Mouse (Mus musculus) hindbrain, embryonic 12.5 days (tissue): Measurements from ENCODE around the gene Ptpn5. TPM values are rescaled to one million over a fixed set of nuclear protein-coding genes. Genes with fewer than 3 reads are reported as not detected.

Source experiments
- ATAC-seq: fragments of 200-750 bp; cut with Nextera tagmentation; 2 replicates; pipeline ENCODE4 v1.8.0; 2017; ENCODE audit warnings: moderate TSS enrichment; ENCODE audit not compliant: low FRiP score
- H3K27ac ChIP-seq: fragments of 300-500 bp; sonication (generic); 2 replicates; pipeline ENCODE4 v1.5.1; 2016; ENCODE audit warnings: mild to moderate bottlenecking
- H3K27me3 ChIP-seq: fragments of 300-500 bp; sonication (generic); 2 replicates; pipeline ENCODE4 v1.6.1; 2016; ENCODE audit warnings: mild to moderate bottlenecking
- H3K36me3 ChIP-seq: fragments of 300-500 bp; sonication (generic); 2 replicates; pipeline ENCODE4 v1.6.1; 2016; ENCODE audit warnings: mild to moderate bottlenecking
- H3K4me1 ChIP-seq: fragments of 300-500 bp; sonication (generic); 2 replicates; pipeline ENCODE4 v1.6.1; 2016
- H3K4me2 ChIP-seq: fragments of 300-500 bp; sonication (generic); replicated peaks from 2 replicates; pipeline ENCODE4 v1.6.1; 2016; ENCODE audit warnings: mild to moderate bottlenecking
- H3K4me3 ChIP-seq: fragments of 300-500 bp; sonication (generic); 2 replicates; pipeline ENCODE4 v1.5.1; 2016; ENCODE audit warnings: mild to moderate bottlenecking
- H3K9ac ChIP-seq: fragments of 300-500 bp; sonication (generic); 2 replicates; pipeline ENCODE4 v1.6.1; 2016; ENCODE audit warnings: mild to moderate bottlenecking, moderate library complexity
- H3K9me3 ChIP-seq: fragments of 300-500 bp; sonication (generic); replicated peaks from 2 replicates; pipeline ENCODE4 v1.6.1; 2016; ENCODE audit warnings: mild to moderate bottlenecking
- WGBS: fragments of 180-500 bp; shearing (Covaris S2); methylation state at CpG from one replicate; pipeline ENCODE4 v1.1.7; 2016; 5-methylcytosine and 5-hydroxymethylcytosine counted together
- polyA plus RNA-seq: library from polyadenylated mRNA; unstranded; fragments of >200 nt; fragmentation: Nextera tagmentation; extraction: Ambion mirVana; gene quantifications from 2 replicates; pipeline ENCODE4 v1.2.1, GENCODE M21; 2016

Gene Ptpn5
- polyA plus RNA-seq, 1 experiment from 2014 or later: 63.1 TPM

- H3K4me3 ChIP-seq: 0 out of 2 replicates have a peak overlapping the region, but pooled peaks have one; percentile 90
Observed at GRCm38 (mm10) chr7:47052276-47052675, 81.2 kb downstream of the Ptpn5 start.

GRCm38 (mm10) chr7:47051404-47052151 lies 81.9 kb downstream of the Ptpn5 start:
- H3K4me1 ChIP-seq: peaks cover 22% of the 10 kb centered on the region
- peak overlapping the region; percentile 58 for H3K27ac ChIP-seq
- H3K4me2 ChIP-seq: peak overlapping the region; percentile 73
- peak overlapping the region; percentile 90 for H3K4me3 ChIP-seq
- WGBS: 19% methylated on average over 1 of the region's 2 CpGs
- H3K36me3 ChIP-seq: peaks cover 12% of the 10 kb centered on the region
- no peak for ATAC-seq
- 0 out of 2 replicates have a peak overlapping the region, but pooled peaks have one; percentile 86 for H3K9ac ChIP-seq
- 0 out of 2 replicates have a peak, but pooled peaks cover 5% of the 10 kb centered on the region for H3K27me3 ChIP-seq
- H3K9me3 ChIP-seq: no peaks in the 10 kb centered on the region

More at GRCm38 (mm10) chr7:47052276-47052675, 81.2 kb downstream of the Ptpn5 start:
- Histone ChIP-seq H3K27me3 (0 out of 2 replicates have a peak, but pooled peaks cover 5% of the 10 kb centered on the region), H3K4me2 (peak overlapping the region; percentile 73), H3K27ac (peak overlapping the region; percentile 45), H3K9ac (0 out of 2 replicates have a peak overlapping the region, but pooled peaks have one; percentile 35), H3K36me3 (peaks cover 12% of the 10 kb centered on the region), H3K4me1 (peaks cover 22% of the 10 kb centered on the region), H3K9me3 (no peaks in the 10 kb centered on the region)
- ATAC-seq: no peak
- 33% methylated on average over 3 of the region's 3 CpGs for WGBS

- peaks cover 12% of the 10 kb centered on the region for H3K36me3 ChIP-seq
- H3K27ac ChIP-seq: peak overlapping the region; percentile 96
- 0 out of 2 replicates have a peak, but pooled peaks cover 5% of the 10 kb centered on the region for H3K27me3 ChIP-seq
- peak overlapping the region; percentile 86 for H3K9ac ChIP-seq
- peak overlapping the region; percentile 90 for H3K4me3 ChIP-seq
- H3K4me1 ChIP-seq: peaks cover 22% of the 10 kb centered on the region
- peak overlapping the region; percentile 73 for H3K4me2 ChIP-seq
- WGBS: under 1% methylated on average over 34 of the region's 34 CpGs
- ATAC-seq: peak; percentile 81
- H3K9me3 ChIP-seq: no peaks in the 10 kb centered on the region
Observed at GRCm38 (mm10) chr7:47050766-47051165, 82.7 kb downstream of the Ptpn5 start.

- peak within 1 kb of the TSS; percentile 96 for H3K27ac ChIP-seq
- under 1% methylated on average over 33 of the region's 33 CpGs for WGBS
- H3K4me3 ChIP-seq: peak within 1 kb of the TSS; percentile 90
- H3K27me3 ChIP-seq: 0 out of 2 replicates have a peak, but pooled peaks cover 5% of the 10 kb centered on the region
- peak within 1 kb of the TSS; percentile 73 for H3K4me2 ChIP-seq
- H3K9me3 ChIP-seq: no peaks in the 10 kb centered on the region
- peak within 1 kb of the TSS; percentile 86 for H3K9ac ChIP-seq
- peaks cover 12% of the 10 kb centered on the region for H3K36me3 ChIP-seq
- H3K4me1 ChIP-seq: peaks cover 22% of the 10 kb centered on the region
- ATAC-seq: peak; percentile 99
Observed at GRCm38 (mm10) chr7:47050366-47050765, 83.1 kb downstream of the Ptpn5 start, which contains the start of gene Tmem86a. Gene Tmem86a (plus strand): TSS chr7:47050601.

GRCm38 (mm10) chr7:47042823-47043490 lies 90.5 kb downstream of the Ptpn5 start:
- Histone ChIP-seq H3K36me3 (no peaks in the 10 kb centered on the region), H3K27ac (no peak overlapping the region), H3K4me1 (peaks cover 3% of the 10 kb centered on the region; the same call in 1 of the 2 replicates), H3K4me3 (no peak overlapping the region), H3K27me3 (0 out of 2 replicates have a peak, but pooled peaks cover 2% of the 10 kb centered on the region), H3K9ac (no peak overlapping the region), H3K4me2 (no peak overlapping the region), H3K9me3 (no peaks in the 10 kb centered on the region)
- WGBS: 50% methylated on average over 6 of the region's 6 CpGs
- ATAC-seq: no peak

- H3K9me3 ChIP-seq: no peaks in the 10 kb centered on the region
- H3K27ac ChIP-seq: no peak overlapping the region
- ATAC-seq: no peak
- H3K9ac ChIP-seq: no peak overlapping the region; the same call in 1 of the 2 replicates
- H3K4me2 ChIP-seq: no peak overlapping the region
- no peaks in the 10 kb centered on the region for H3K27me3 ChIP-seq
- no peaks in the 10 kb centered on the region for H3K36me3 ChIP-seq
- WGBS: 76% methylated on average over 4 of the region's 4 CpGs
- H3K4me1 ChIP-seq: peaks cover 3% of the 10 kb centered on the region; the same call in 1 of the 2 replicates
- H3K4me3 ChIP-seq: no peak overlapping the region
Observed at GRCm38 (mm10) chr7:47042121-47042520, 91.4 kb downstream of the Ptpn5 start.

GRCm38 (mm10) chr7:47041706-47042105 lies 91.8 kb downstream of the Ptpn5 start:
- no peak overlapping the region; the same call in 1 of the 2 replicates for H3K9ac ChIP-seq
- WGBS: 94% methylated on average over 3 of the region's 3 CpGs
- H3K4me1 ChIP-seq: peaks cover 3% of the 10 kb centered on the region; the same call in 1 of the 2 replicates
- no peaks in the 10 kb centered on the region for H3K36me3 ChIP-seq
- H3K27ac ChIP-seq: no peak overlapping the region
- H3K27me3 ChIP-seq: no peaks in the 10 kb centered on the region
- ATAC-seq: no peak
- H3K9me3 ChIP-seq: no peaks in the 10 kb centered on the region
- H3K4me3 ChIP-seq: no peak overlapping the region
- H3K4me2 ChIP-seq: no peak overlapping the region

- ATAC-seq: no peak
- no peaks in the 10 kb centered on the region for H3K27me3 ChIP-seq
- H3K9me3 ChIP-seq: no peaks in the 10 kb centered on the region
- H3K36me3 ChIP-seq: no peaks in the 10 kb centered on the region
- 77% methylated on average over 8 of the region's 8 CpGs for WGBS
- H3K4me3 ChIP-seq: no peak overlapping the region
- no peak overlapping the region for H3K4me2 ChIP-seq
- no peak overlapping the region for H3K9ac ChIP-seq
- H3K4me1 ChIP-seq: no peaks in the 10 kb centered on the region
- H3K27ac ChIP-seq: no peak overlapping the region
Observed at GRCm38 (mm10) chr7:47035426-47035825, 98.1 kb downstream of the Ptpn5 start.

- Histone ChIP-seq H3K27me3 (no peaks in the 10 kb centered on the region), H3K27ac (no peak overlapping the region), H3K4me1 (no peaks in the 10 kb centered on the region), H3K4me2 (no peak overlapping the region), H3K9ac (no peak overlapping the region), H3K9me3 (no peaks in the 10 kb centered on the region), H3K36me3 (no peaks in the 10 kb centered on the region), H3K4me3 (no peak overlapping the region)
- WGBS: 81% methylated on average over 4 of the region's 4 CpGs
- no peak for ATAC-seq
Observed at GRCm38 (mm10) chr7:47034785-47035384, 98.6 kb downstream of the Ptpn5 start.

- no peak overlapping the region for H3K4me2 ChIP-seq
- WGBS: 71% methylated on average over 4 of the region's 4 CpGs
- no peaks in the 10 kb centered on the region for H3K4me1 ChIP-seq
- no peak overlapping the region for H3K4me3 ChIP-seq
- ATAC-seq: no peak
- H3K27me3 ChIP-seq: no peaks in the 10 kb centered on the region
- H3K27ac ChIP-seq: no peak overlapping the region
- no peak overlapping the region for H3K9ac ChIP-seq
- no peaks in the 10 kb centered on the region for H3K9me3 ChIP-seq
- H3K36me3 ChIP-seq: no peaks in the 10 kb centered on the region
Observed at GRCm38 (mm10) chr7:47031371-47031770, 102.1 kb downstream of the Ptpn5 start.

- H3K9me3 ChIP-seq: no peaks in the 10 kb centered on the region
- H3K4me1 ChIP-seq: no peaks in the 10 kb centered on the region
- no peaks in the 10 kb centered on the region for H3K36me3 ChIP-seq
- WGBS: 85% methylated on average over 9 of the region's 9 CpGs
- ATAC-seq: no peak
- H3K4me3 ChIP-seq: no peak overlapping the region
- no peaks in the 10 kb centered on the region for H3K27me3 ChIP-seq
- H3K4me2 ChIP-seq: no peak overlapping the region
- no peak overlapping the region for H3K9ac ChIP-seq
- no peak overlapping the region for H3K27ac ChIP-seq
Observed at GRCm38 (mm10) chr7:47030517-47031193, 102.8 kb downstream of the Ptpn5 start.
